Mouse (Mus musculus): ENCODE data around the gene Gm21852. TPM values are rescaled to one million over a fixed set of nuclear protein-coding genes. Genes with fewer than 3 reads are reported as not detected.
"Not testable (repeated sequence)": the region's sequence is repeated elsewhere in the genome, so short reads cannot be mapped to it uniquely, and the experiment has no call there.

Gm21852 gene
- not detected in 2 replicates for polyA plus RNA-seq (2014; fragmentation: Nextera tagmentation; extraction: Ambion mirVana)

DNA sequence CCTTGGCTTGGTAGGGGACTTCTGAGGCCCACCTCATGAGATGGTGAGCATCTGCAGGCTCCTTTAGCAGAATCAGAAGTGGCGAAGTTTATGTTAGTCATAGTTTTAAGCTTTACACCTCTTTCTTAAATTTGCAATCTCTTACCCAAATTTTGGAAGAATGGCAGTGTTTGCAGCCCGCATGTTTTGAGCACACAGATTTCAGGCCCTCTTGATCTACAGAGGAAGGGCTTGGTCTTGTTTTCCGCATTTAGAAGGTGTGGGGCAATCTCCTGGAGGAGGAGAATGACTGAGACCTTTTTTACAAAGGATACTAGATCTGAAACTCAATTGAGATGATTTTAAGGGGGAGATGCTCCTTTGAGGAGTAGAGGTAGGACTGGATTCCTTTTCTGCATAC is at the start of gene Gm21852:
Gm21852 (minus strand) TSS at position 101 of the 400 bp plus-strand sequence.
- H3K36me3 ChIP-seq (ENCODE audit: control insufficient read depth, insufficient read depth, low read length); H3K9ac ChIP-seq (replicated peaks; ENCODE audit: low read depth, low read length); H3K4me2 ChIP-seq (replicated peaks; ENCODE audit: low read depth, low read length); ATAC-seq (ENCODE audit: insufficient number of reproducible peaks, insufficient read depth, low FRiP score, low read depth); H3K4me3 ChIP-seq (ENCODE audit: low read depth, low read length); H3K9me3 ChIP-seq (ENCODE audit: control insufficient read depth, low read depth, low read length); H3K27me3 ChIP-seq (ENCODE audit: control insufficient read depth, insufficient read depth, low read length); H3K4me1 ChIP-seq (ENCODE audit: control insufficient read depth, insufficient read depth, low read length); H3K27ac ChIP-seq (ENCODE audit: low read length): not testable (repeated sequence)
- WGBS, result no CpG with 5 or more reads among the region's 3 CpGs

Small RNA genes lying within 50 kb of the gene (microRNA-seq; reads per million reads assigned to microRNA genes)
- not detected for gene Gm27466
- not detected for gene Gm28018

Other genes with a start within 250 kb of the Gm21852 start
- not detected in 2 replicates for gene Gm21797, start 123.8 kb upstream of the Gm21852 start, polyA plus RNA-seq (2014; fragmentation: Nextera tagmentation; extraction: Ambion mirVana)
- gene Gm20795, start 152.9 kb upstream of the Gm21852 start, polyA plus RNA-seq (2014; fragmentation: Nextera tagmentation; extraction: Ambion mirVana), result not detected in 2 replicates